Mouse (Mus musculus): ENCODE data around the gene Lrrn4.

DNA sequence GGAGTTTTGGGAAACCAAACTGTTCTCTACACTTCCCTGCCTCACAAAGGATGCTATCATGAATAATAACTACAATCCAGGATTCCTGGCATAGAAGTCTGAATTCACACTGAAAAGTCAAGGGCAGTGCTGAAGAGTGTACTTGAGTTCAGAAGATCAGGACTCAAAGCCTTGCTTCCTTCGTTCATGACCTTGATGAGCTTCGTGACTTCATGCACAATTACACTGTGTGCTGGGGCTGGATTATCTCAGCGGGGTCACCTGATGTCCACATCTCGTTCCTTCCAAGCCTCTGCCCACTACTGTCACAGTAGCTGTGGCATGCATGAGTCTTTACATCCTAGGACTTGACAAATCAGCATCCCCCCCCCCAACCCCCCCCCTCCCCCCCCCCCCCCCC lies 20.9 kb upstream of the Lrrn4 start:
- TF ChIP-seq ZC3H11A (IDR thresholded peaks at IDR 0.05; ENCODE audit: borderline replicate concordance, low read depth, low read length) (no peak), ZNF384 (IDR thresholded peaks at IDR 0.05; ENCODE audit: low read depth, low read length) (no peak), CHD2 (IDR thresholded peaks at IDR 0.05; ENCODE audit: low read depth, low read length) (no peak)
